Mouse (Mus musculus) heart, embryonic 16.5 days (tissue): ENCODE results near the gene Mrpl10. TPM values are rescaled to one million over a fixed set of nuclear protein-coding genes. Genes with fewer than 3 reads are reported as not detected.

Experiments
- microRNA-seq: library from miRNA; unstranded; fragments of <30 nt; microRNA quantifications from one replicate; pipeline ENCODE4, GENCODE M21; 2017
- polyA plus RNA-seq: library from polyadenylated mRNA; unstranded; fragments of >200 nt; fragmentation: Nextera tagmentation; extraction: Ambion mirVana; gene quantifications from 2 replicates; pipeline ENCODE4 v1.2.1, GENCODE M21; 2015

Mrpl10 gene
- polyA plus RNA-seq, 1 experiment from 2014 or later = 66.9 TPM

Small RNA genes within 50 kb of the gene (microRNA-seq; reads per million reads assigned to microRNA genes)
- 1.6 reads per million for gene Mir8103

Other genes with a start within 250 kb of the Mrpl10 start
- 81.3 and 90.1 TPM in 2 replicates for gene Nfe2l1, start 211.6 kb upstream of the Mrpl10 start, polyA plus RNA-seq
- gene Copz2, start 191.7 kb upstream of the Mrpl10 start, polyA plus RNA-seq = 118 and 129 TPM in 2 replicates
- 48.7 and 60.5 TPM in 2 replicates for gene Cdk5rap3, start 125.1 kb upstream of the Mrpl10 start, polyA plus RNA-seq
- gene Prr15l, start 113.5 kb upstream of the Mrpl10 start, polyA plus RNA-seq = 1.0 and 5.6 TPM in 2 replicates
- 45.8 and 48.9 TPM in 2 replicates for gene Pnpo, start 97.6 kb upstream of the Mrpl10 start, polyA plus RNA-seq
- gene Sp2, start 58.6 kb upstream of the Mrpl10 start, polyA plus RNA-seq = 15.2 and 15.7 TPM in 2 replicates
- gene Sp6, start 28.2 kb upstream of the Mrpl10 start, polyA plus RNA-seq = 0.21 TPM in 1 of 2 replicates, not detected in the other
- 19.1 and 20.4 TPM in 2 replicates for gene Scrn2, start 11.6 kb upstream of the Mrpl10 start, polyA plus RNA-seq
- gene Lrrc46, start 153 bp upstream of the Mrpl10 start, polyA plus RNA-seq = 1.1 and 2.0 TPM in 2 replicates
- gene Osbpl7, start 9.1 kb downstream of the Mrpl10 start, polyA plus RNA-seq = 5.5 and 5.6 TPM in 2 replicates
- gene Tbx21, start 73.8 kb downstream of the Mrpl10 start, polyA plus RNA-seq = 0.41 and 0.46 TPM in 2 replicates
- 3.8 and 4.3 TPM in 2 replicates for gene Tbkbp1, start 109.9 kb downstream of the Mrpl10 start, polyA plus RNA-seq
- 30.1 and 31.3 TPM in 2 replicates for gene Kpnb1, start 146.3 kb downstream of the Mrpl10 start, polyA plus RNA-seq
- gene Npepps, start 239.1 kb downstream of the Mrpl10 start, polyA plus RNA-seq = 87.4 and 92.9 TPM in 2 replicates